Mouse (Mus musculus) forebrain, embryonic 12.5 days (tissue): ENCODE data around the gene Gm20388. TPM values are rescaled to one million over a fixed set of nuclear protein-coding genes. Genes with fewer than 3 reads are reported as not detected.

ENCODE experiments used
- ATAC-seq: fragments of 200-750 bp; cut with Nextera tagmentation; 2 replicates; pipeline ENCODE4 v1.8.0; 2017; ENCODE audit warnings: moderate TSS enrichment; ENCODE audit not compliant: low FRiP score
- H3K27ac ChIP-seq: fragments of 300-500 bp; sonication (generic); 2 replicates; pipeline ENCODE4 v1.5.1; 2016; ENCODE audit warnings: mild to moderate bottlenecking
- H3K27me3 ChIP-seq: fragments of 300-500 bp; sonication (generic); 2 replicates; pipeline ENCODE4 v1.6.1; 2016; ENCODE audit warnings: mild to moderate bottlenecking
- H3K36me3 ChIP-seq: fragments of 300-500 bp; sonication (generic); replicated peaks from 2 replicates; pipeline ENCODE4 v1.6.1; 2016; ENCODE audit warnings: mild to moderate bottlenecking
- H3K4me1 ChIP-seq: fragments of 300-500 bp; sonication (generic); 2 replicates; pipeline ENCODE4 v1.6.1; 2016
- H3K4me2 ChIP-seq: fragments of 300-500 bp; sonication (generic); 2 replicates; pipeline ENCODE4 v1.6.1; 2016; ENCODE audit warnings: mild to moderate bottlenecking, moderate library complexity
- H3K4me3 ChIP-seq: fragments of 300-500 bp; sonication (generic); replicated peaks from 2 replicates; pipeline ENCODE4 v1.5.1; 2016; ENCODE audit warnings: mild to moderate bottlenecking
- H3K9ac ChIP-seq: fragments of 300-500 bp; sonication (generic); 2 replicates; pipeline ENCODE4 v1.6.1; 2016; ENCODE audit warnings: mild to moderate bottlenecking
- H3K9me3 ChIP-seq: fragments of 300-500 bp; sonication (generic); 2 replicates; pipeline ENCODE4 v1.6.1; 2016
- WGBS: fragments of 180-500 bp; shearing (Covaris S2); methylation state at CpG from one replicate; pipeline ENCODE4 v1.1.7; 2016; 5-methylcytosine and 5-hydroxymethylcytosine counted together
- polyA plus RNA-seq: library from polyadenylated mRNA; unstranded; fragments of >200 nt; fragmentation: Nextera tagmentation; extraction: Ambion mirVana; gene quantifications from 2 replicates; pipeline ENCODE4 v1.2.1, GENCODE M21; 2016

Gene Gm20388
- polyA plus RNA-seq, 1 experiment from 2014 or later = not detected

DNA sequence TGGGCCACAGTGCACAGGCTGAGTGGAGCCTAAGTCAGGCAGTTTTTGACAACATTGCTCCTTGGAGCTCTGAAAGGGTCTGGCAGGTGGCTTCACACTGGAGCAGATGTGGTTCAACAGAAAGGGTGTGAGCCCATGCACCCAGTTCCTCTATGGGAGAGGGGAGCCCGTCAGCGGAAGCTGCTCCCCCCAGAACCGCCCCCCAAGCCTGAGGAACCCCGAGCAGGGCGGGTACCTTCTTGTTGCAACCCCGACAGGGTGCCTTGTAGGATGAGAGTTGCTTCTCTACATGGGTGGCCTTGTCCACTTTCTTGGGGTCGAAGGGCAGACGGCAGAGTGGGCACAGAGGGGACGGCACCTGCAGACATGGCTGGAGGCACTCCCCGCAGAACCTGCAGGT, 2559.3 kb downstream of the Gm20388 start:
- peaks cover 9% of the 10 kb centered on the region for H3K4me1 ChIP-seq
- H3K4me2 ChIP-seq = no peak overlapping the region
- no peak for ATAC-seq
- no peak overlapping the region for H3K27ac ChIP-seq
- peaks cover 56% of the 10 kb centered on the region for H3K36me3 ChIP-seq
- 94% methylated on average over 10 of the region's 10 CpGs for WGBS
- no peaks in the 10 kb centered on the region for H3K9me3 ChIP-seq
- H3K27me3 ChIP-seq = no peaks in the 10 kb centered on the region
- no peak overlapping the region for H3K9ac ChIP-seq
- H3K4me3 ChIP-seq = no peak overlapping the region

DNA sequence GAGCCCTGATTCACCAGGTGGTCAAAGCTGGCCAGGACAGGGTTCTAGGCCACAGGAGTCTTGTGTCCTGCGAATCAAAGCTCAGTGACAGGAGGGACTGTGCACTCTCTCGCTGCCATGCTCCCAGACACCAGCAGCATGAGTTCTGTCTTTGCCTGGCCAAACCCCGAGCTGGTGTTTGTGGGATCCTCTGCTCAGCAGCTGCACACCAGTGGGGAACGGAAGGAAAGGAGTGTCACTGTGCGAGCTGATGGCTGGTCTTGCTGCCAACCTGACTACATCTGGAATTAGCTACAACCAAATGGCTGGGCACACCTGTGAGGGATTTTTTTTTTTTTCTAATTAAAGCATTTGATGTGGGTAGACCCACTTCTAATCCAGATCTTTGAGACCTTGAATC, 2560.1 kb downstream of the Gm20388 start:
- no peak for ATAC-seq
- H3K4me3 ChIP-seq = no peak overlapping the region
- H3K27me3 ChIP-seq = no peaks in the 10 kb centered on the region
- H3K4me2 ChIP-seq = no peak overlapping the region
- no peaks in the 10 kb centered on the region for H3K9me3 ChIP-seq
- peaks cover 56% of the 10 kb centered on the region for H3K36me3 ChIP-seq
- WGBS = 81% methylated on average over 5 of the region's 5 CpGs
- H3K9ac ChIP-seq = no peak overlapping the region
- H3K4me1 ChIP-seq = peaks cover 13% of the 10 kb centered on the region
- no peak overlapping the region for H3K27ac ChIP-seq

DNA sequence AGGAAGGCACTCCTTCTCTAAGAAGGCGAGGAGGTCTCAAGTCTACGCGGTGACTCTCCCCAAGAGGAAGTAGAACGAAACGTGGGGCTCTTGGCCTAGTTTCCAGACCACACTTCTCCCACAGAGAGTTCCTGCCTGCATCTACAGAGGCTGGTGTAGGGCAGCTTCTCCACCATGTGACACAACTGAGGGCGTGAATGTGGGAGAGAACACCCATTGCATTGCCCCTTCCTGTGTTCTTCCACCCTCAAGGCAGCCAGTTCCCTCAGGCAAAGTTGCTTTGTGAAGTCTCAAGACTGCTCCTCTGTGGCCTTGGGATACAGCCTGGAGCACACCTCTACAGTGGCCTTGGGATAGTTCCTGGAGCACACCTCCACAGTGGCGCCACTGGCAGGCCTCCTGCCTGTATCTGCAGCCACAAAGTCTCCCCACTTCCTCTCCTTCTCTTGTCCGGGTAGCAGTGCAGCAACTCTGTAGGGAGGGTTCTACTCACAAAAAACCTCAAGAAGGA, 2563.3 kb downstream of the Gm20388 start:
- no peak for ATAC-seq
- Histone ChIP-seq H3K4me2 (no peak overlapping the region), H3K4me1 (peaks cover 25% of the 10 kb centered on the region), H3K9ac (no peak overlapping the region), H3K4me3 (no peak overlapping the region), H3K36me3 (peaks cover 47% of the 10 kb centered on the region), H3K9me3 (no peaks in the 10 kb centered on the region), H3K27ac (no peak overlapping the region), H3K27me3 (no peaks in the 10 kb centered on the region)
- WGBS = 92% methylated on average over 8 of the region's 8 CpGs

DNA sequence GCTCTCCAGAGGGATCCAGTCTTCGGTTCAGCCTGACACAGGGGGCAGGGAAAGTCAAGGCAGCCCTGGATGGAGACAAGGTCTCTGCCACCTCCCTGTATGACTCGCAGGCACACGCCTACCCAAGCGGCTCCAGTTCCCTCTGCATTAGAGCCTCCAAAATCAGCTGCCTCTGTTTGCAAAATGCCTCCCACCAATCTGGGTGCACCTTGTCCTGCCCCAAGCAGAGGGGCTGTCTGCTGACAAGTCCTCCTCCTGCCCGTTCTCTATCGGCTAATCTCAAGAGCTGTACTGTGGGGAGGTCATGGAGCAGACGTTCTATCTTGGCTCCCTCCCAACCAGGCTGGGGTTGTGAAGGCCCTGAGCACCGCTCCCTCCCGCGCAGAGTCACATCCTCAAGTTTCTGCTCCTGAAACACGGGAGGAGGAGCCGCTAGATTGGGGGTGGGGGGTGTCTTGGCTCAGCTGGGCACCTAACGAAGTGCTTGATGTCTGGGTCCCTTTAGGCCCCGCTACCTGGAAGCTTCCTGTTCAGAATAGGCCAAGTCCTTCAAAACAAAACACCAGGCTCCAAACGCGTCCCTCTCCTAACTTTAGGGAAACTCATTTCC, 2564.4 kb downstream of the Gm20388 start:
- Histone ChIP-seq H3K4me1 (peaks cover 25% of the 10 kb centered on the region), H3K9ac (peak overlapping the region; percentile 91), H3K4me2 (peak overlapping the region; percentile 95), H3K4me3 (peak overlapping the region; percentile 96), H3K36me3 (peaks cover 47% of the 10 kb centered on the region), H3K27me3 (no peaks in the 10 kb centered on the region), H3K27ac (no peak overlapping the region), H3K9me3 (no peaks in the 10 kb centered on the region)
- WGBS = 17% methylated on average over 16 of the region's 16 CpGs
- ATAC-seq = no peak

DNA sequence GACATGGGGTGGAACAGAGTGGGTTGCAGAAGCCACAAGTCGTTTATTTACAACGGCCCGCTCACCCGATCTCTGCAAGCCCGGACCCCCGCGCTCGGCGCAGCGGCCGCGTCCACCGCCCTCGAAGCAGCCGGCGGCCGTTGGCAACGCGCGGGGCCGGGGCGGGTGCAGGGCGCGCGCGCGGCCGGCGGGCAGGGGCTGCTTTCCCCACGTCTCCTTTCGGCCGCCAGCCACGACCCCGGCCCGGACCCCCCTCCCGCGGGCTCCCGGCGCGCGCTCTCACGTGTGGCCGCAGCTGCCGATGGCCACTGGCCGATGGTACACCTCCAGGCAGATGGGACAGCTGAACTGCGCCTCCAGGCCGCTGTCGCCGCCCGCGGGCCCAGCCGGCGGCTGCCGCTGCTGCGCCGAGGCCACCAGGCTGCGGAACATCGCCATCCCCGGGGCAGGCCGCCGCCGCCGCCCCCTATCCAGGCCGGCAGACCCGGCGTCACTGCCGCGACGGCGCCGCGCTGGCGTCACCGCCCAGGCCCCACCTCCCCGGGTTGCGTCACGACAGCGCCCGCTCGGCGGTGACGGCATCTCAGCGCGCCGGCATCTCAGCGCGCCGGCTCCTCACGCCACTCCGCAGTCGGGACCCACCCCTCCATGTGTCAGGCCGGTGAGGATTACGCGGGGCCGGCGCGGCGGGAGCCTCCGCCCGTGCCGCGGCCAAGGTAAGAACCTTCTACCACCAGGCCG, 2565.1 kb downstream of the Gm20388 start, which contains the start of the genes Rnf166 and Ctu2:
Gene Rnf166 (minus strand): TSS at position 485 of the 741 bp plus-strand sequence.
Gene Ctu2 (plus strand): TSS at position 564 of the 741 bp plus-strand sequence.
- peak; percentile 95 for ATAC-seq
- Histone ChIP-seq H3K36me3 (peaks cover 51% of the 10 kb centered on the region), H3K4me1 (peaks cover 25% of the 10 kb centered on the region), H3K4me2 (peak within 1 kb of the TSS; percentile 95), H3K4me3 (peak within 1 kb of the TSS; percentile 96), H3K9me3 (no peaks in the 10 kb centered on the region), H3K27me3 (no peaks in the 10 kb centered on the region), H3K9ac (peak within 1 kb of the TSS; percentile 91), H3K27ac (peak within 1 kb of the TSS; percentile 82)
- WGBS = under 1% methylated on average over 103 of the region's 103 CpGs

DNA sequence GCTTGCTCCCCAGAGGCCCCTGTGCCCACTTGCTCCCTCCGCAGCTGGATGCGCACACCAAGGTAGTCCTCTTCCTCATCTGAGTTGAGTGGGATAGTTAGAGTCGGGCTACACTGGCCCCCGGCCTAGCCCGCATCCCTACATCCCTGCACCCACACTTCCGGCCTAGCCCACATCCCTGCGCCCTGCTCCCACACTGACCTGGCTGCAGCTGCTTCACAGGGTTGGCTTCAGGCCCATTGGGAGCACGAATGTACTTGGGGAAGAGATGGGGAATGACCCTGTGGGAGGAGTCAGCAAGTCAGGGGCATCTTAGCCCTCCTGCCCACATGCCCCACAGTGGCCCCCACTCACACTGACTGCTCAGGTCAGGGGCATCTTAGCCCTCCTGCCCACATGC, 2571.8 kb downstream of the Gm20388 start:
- H3K4me3 ChIP-seq = no peak overlapping the region
- H3K27me3 ChIP-seq = no peaks in the 10 kb centered on the region
- no peak for ATAC-seq
- no peak overlapping the region for H3K9ac ChIP-seq
- 98% methylated on average over 8 of the region's 8 CpGs for WGBS
- H3K4me2 ChIP-seq = no peak overlapping the region
- peaks cover under 1% of the 10 kb centered on the region; the same call in 1 of the 2 replicates for H3K4me1 ChIP-seq
- no peak overlapping the region for H3K27ac ChIP-seq
- peaks cover 4% of the 10 kb centered on the region; the same call in 1 of the 2 replicates for H3K9me3 ChIP-seq
- peaks cover 69% of the 10 kb centered on the region for H3K36me3 ChIP-seq

DNA sequence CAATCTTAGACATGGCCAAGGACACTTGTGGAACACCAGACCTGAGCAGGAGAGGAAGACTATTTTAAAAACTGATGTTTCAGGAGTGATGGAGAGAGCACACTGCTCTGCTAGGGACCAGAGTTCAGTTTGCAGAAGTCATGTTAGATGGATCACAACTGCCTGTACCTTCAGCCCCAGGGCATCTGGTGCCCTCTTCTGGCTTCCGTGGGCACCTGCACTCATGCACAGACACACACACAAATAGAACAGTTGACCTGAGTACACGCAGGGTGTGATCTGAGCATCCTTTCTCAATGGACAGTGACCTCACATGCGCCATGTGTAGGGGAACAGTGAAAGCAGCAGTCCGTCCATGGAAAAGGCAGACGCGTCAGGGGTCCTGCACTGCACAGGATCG, 2573.2 kb downstream of the Gm20388 start:
- peaks cover 4% of the 10 kb centered on the region; the same call in 1 of the 2 replicates for H3K9me3 ChIP-seq
- no peak overlapping the region for H3K27ac ChIP-seq
- H3K36me3 ChIP-seq = peaks cover 55% of the 10 kb centered on the region
- ATAC-seq = no peak
- H3K4me3 ChIP-seq = no peak overlapping the region
- WGBS = 97% methylated on average over 7 of the region's 7 CpGs
- H3K4me1 ChIP-seq = no peaks in the 10 kb centered on the region
- no peaks in the 10 kb centered on the region for H3K27me3 ChIP-seq
- no peak overlapping the region for H3K9ac ChIP-seq
- H3K4me2 ChIP-seq = no peak overlapping the region

DNA sequence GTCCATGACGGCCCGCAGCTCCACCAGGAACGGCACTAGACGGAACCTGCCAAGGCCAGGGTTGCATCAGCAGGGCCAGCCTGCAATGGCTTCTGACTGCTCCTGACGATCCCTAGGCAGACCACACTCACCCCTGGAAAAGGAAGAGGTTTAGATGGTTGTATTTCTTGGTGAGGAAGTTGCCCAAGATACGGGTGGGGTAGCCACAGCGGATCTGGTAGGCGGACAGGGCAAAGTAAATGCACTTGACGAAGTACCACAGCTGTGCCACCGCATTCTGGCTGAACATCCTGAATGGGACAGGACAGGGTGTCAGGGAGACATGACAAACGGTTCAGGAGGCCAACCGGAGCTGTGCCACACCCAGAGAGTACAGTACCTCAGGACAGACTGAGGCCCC, 2574.2 kb downstream of the Gm20388 start:
- H3K36me3 ChIP-seq = peaks cover 45% of the 10 kb centered on the region
- no peak overlapping the region for H3K27ac ChIP-seq
- whole genome bisulfite sequencing = 93% methylated on average over 12 of the region's 12 CpGs
- ATAC-seq = no peak
- H3K9me3 ChIP-seq = peaks cover 4% of the 10 kb centered on the region; the same call in 1 of the 2 replicates
- no peak overlapping the region for H3K9ac ChIP-seq
- H3K4me3 ChIP-seq = no peak overlapping the region
- no peaks in the 10 kb centered on the region for H3K27me3 ChIP-seq
- H3K4me2 ChIP-seq = no peak overlapping the region
- H3K4me1 ChIP-seq = no peaks in the 10 kb centered on the region

DNA sequence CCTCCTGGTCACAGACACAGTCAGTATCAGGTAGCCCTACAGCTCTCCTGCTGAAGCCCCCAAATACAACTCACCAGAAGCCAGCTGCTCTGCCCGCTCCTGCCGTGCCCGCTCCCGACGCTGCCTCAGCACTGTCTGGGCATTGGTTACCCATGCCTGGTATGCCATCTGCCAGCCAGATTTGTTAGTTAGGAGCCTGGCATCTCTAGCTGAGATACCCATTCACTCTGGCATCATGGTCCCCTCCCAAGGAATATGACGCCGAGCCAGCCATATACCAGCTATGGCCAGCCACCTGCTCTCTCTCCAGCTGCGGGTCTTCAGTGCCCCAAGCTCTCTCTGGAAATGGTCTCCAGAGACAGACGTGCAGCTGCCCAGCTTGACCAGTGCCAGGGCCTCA, 2577.7 kb downstream of the Gm20388 start:
- H3K4me1 ChIP-seq = no peaks in the 10 kb centered on the region
- H3K9me3 ChIP-seq = peaks cover 4% of the 10 kb centered on the region; the same call in 1 of the 2 replicates
- peaks cover 11% of the 10 kb centered on the region for H3K36me3 ChIP-seq
- no peak overlapping the region for H3K9ac ChIP-seq
- H3K4me3 ChIP-seq = no peak overlapping the region
- no peak overlapping the region for H3K27ac ChIP-seq
- no peak overlapping the region for H3K4me2 ChIP-seq
- H3K27me3 ChIP-seq = no peaks in the 10 kb centered on the region
- ATAC-seq = no peak
- WGBS = 94% methylated on average over 9 of the region's 9 CpGs

DNA sequence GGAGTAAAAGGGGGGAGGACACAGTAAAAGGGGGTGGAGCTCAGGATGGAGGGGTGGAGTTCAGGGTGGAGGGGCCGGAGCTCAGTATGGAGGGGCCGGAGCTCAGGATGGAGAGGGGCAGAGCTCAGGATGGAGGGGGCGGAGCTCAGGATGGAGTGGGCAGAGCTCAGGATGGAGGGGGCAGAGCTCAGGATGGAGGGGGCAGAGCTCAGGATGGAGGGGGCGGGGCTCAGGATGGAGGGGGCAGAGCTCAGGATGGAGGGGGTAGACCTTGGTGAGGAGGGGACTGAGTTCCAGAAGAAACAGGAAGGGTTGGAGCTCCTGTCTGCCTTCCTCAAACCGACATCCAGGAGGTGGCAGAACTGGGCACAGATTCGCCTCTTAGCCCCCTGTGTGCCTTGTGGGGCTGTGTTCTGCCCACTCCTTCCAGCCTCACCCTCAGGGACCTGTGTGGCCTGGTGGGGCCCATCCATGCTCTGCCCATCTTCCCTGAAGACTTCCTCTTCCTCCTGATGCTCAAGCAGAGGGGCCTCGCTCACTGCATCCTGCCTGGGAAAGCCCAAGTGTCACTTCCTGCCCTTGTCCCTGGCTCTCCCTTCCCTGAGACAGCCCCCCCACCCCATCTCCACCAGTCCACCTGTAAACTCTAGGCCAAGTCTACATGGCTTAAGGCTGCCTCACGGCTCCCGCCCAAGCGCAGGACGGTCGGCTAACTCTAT, 2586.5 kb downstream of the Gm20388 start:
- H3K9ac ChIP-seq = no peak overlapping the region
- H3K27ac ChIP-seq = no peak overlapping the region
- H3K27me3 ChIP-seq = no peaks in the 10 kb centered on the region
- 90% methylated on average over 11 of the region's 12 CpGs for WGBS
- no peak overlapping the region for H3K4me2 ChIP-seq
- H3K9me3 ChIP-seq = no peaks in the 10 kb centered on the region
- H3K4me1 ChIP-seq = no peaks in the 10 kb centered on the region
- ATAC-seq = no peak
- no peaks in the 10 kb centered on the region for H3K36me3 ChIP-seq
- H3K4me3 ChIP-seq = no peak overlapping the region

DNA sequence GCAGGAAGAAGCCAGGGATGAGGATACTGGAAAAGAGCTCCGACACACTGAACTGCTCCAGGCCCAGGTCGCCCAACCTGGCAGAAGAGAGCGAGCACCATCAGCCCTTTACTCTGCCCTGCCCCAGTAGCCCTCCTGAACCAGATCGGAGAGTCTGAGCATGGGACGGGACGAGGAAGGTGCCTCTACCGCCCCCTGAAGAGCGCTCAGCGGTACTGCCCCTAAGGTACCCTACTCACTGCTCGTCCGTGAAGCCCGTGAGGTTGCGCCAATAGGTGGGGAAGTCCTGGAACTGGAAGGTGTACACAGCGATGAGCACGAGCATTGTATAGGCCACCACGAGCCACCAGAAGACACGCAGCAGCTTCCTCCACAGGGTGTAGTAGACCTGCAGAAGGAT, 2587.3 kb downstream of the Gm20388 start:
- H3K36me3 ChIP-seq = no peaks in the 10 kb centered on the region
- H3K9ac ChIP-seq = no peak overlapping the region
- 74% methylated on average over 17 of the region's 17 CpGs for WGBS
- H3K27me3 ChIP-seq = no peaks in the 10 kb centered on the region
- H3K4me2 ChIP-seq = no peak overlapping the region
- no peak overlapping the region for H3K27ac ChIP-seq
- H3K4me3 ChIP-seq = no peak overlapping the region
- no peak for ATAC-seq
- no peaks in the 10 kb centered on the region for H3K4me1 ChIP-seq
- H3K9me3 ChIP-seq = no peaks in the 10 kb centered on the region

DNA sequence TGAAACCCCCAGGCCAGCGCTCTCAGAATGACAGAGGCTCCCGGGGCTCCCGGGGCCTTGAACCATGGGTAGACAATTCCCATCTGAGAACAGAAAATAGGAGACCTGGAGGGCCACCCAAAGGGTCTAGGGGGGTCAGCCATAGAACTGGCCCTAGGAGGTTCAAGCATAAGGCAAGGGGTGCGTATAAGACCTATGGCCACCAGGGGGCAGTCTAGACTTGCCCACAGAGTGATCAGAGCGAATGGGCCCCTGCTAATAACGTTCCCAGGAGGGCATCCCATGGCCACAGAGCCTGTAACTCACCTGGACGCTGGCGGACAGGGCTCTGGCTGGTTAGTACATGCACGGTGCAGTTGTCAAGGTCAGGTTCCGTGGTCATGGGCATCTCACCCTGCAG, 2590.2 kb downstream of the Gm20388 start:
- ATAC-seq = peak; percentile 65
- Histone ChIP-seq H3K27ac (no peak overlapping the region), H3K27me3 (no peaks in the 10 kb centered on the region), H3K4me1 (no peaks in the 10 kb centered on the region), H3K4me2 (no peak overlapping the region), H3K9me3 (no peaks in the 10 kb centered on the region), H3K36me3 (no peaks in the 10 kb centered on the region), H3K4me3 (no peak overlapping the region), H3K9ac (no peak overlapping the region)
- WGBS = 37% methylated on average over 10 of the region's 10 CpGs
